Mouse (Mus musculus): ENCODE data around the gene Hspa14. TPM values are rescaled to one million over a fixed set of nuclear protein-coding genes. Genes with fewer than 3 reads are reported as not detected.

The Hspa14 gene
- total and polyA plus RNA-seq, 2 experiments from 2014 or later, result 56.6 to 61.0 TPM

DNA sequence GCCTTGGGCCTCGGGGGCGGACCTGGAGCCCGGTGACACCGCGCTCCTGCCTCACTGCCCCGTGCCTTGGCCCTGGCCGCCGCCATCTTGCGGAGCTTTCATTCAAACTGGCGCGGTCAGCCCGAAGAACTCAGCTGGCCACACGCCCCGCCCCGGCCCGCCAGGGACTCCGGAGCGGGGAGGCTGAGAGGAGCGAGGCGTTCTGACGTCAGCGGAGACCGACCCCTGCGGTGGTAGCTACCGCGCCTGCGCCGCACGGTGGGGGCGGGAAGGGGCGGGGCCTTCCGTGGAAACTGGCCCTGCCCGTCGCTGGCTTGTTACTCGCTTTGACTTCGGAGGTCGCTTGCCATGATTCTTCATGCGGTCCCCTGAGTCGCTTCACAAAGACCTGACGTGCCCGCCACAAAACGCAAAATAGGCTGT lies 37.7 kb downstream of the Hspa14 start, which contains the start of gene Suv39h2:
TSS of gene Suv39h2 (minus strand) at position 171 of the 423 bp plus-strand sequence.
- Histone ChIP-seq H3K9me3 (ENCODE audit: low read length) (no peaks in the 10 kb centered on the region), H3K27me3 (ENCODE audit: insufficient read depth, low read length) (no peaks in the 10 kb centered on the region), H3K4me3 (ENCODE audit: low read length) (peak within 1 kb of the TSS; percentile 65), H3K4me2 (ENCODE audit: low read depth, low read length) (peak within 1 kb of the TSS; percentile 66), H3K27ac (peak within 1 kb of the TSS; percentile 75), H3K9ac (replicated peaks; ENCODE audit: low read length) (peak within 1 kb of the TSS; percentile 46), H3K4me1 (ENCODE audit: insufficient read depth, low read length) (0 out of 2 replicates have a peak, but pooled peaks cover 3% of the 10 kb centered on the region), H3K36me3 (ENCODE audit: insufficient read depth, low read length) (no peaks in the 10 kb centered on the region)
- peak; percentile 97 for ATAC-seq
- TF ChIP-seq CTCF (IDR thresholded peaks at IDR 0.05; ENCODE audit: low read depth), result no peak
- under 1% methylated on average over 41 of the region's 42 CpGs for WGBS
- DNase-seq (ENCODE audit: low spot score), result peak; percentile 97

DNA sequence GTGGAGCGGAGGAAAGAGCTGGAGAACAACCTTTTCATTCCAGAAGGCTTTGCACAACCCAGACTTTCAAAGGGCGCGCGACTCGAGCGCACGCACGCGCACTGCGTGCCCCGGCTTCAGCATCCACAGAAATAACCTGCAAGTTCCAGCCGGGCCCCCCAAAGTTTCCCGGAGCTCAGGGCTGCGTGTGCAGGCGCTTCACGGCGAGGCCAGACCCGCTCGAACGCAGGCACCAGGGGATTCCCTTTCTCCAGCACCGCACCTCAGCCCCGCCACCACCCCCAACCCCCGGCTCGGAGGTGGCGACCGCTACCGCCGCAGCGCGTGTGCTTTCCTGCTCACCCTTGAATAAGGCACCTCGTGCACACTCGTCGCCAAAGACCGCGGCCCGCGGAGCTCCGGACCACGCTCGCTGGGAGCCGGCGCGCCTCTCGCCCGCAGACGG lies 38.2 kb downstream of the Hspa14 start:
- Histone ChIP-seq H3K4me2 (ENCODE audit: low read depth, low read length) (peak overlapping the region; percentile 66), H3K27ac (peak overlapping the region; percentile 71), H3K9ac (replicated peaks; ENCODE audit: low read length) (peak overlapping the region; percentile 46), H3K4me3 (ENCODE audit: low read length) (peak overlapping the region; percentile 65), H3K36me3 (ENCODE audit: insufficient read depth, low read length) (no peaks in the 10 kb centered on the region), H3K9me3 (ENCODE audit: low read length) (no peaks in the 10 kb centered on the region), H3K4me1 (ENCODE audit: insufficient read depth, low read length) (0 out of 2 replicates have a peak, but pooled peaks cover 3% of the 10 kb centered on the region), H3K27me3 (ENCODE audit: insufficient read depth, low read length) (no peaks in the 10 kb centered on the region)
- no peak for TF ChIP-seq CTCF (IDR thresholded peaks at IDR 0.05; ENCODE audit: low read depth)
- under 1% methylated on average over 46 of the region's 46 CpGs for WGBS
- peak; percentile 69 for ATAC-seq
- DNase-seq (ENCODE audit: low spot score), result peak; percentile 78

- no peak for TF ChIP-seq CTCF (IDR thresholded peaks at IDR 0.05; ENCODE audit: low read depth)
These were observed 38.7 kb downstream of the Hspa14 start for GRCm38 (mm10) chr2:3473891-3474290.

DNA sequence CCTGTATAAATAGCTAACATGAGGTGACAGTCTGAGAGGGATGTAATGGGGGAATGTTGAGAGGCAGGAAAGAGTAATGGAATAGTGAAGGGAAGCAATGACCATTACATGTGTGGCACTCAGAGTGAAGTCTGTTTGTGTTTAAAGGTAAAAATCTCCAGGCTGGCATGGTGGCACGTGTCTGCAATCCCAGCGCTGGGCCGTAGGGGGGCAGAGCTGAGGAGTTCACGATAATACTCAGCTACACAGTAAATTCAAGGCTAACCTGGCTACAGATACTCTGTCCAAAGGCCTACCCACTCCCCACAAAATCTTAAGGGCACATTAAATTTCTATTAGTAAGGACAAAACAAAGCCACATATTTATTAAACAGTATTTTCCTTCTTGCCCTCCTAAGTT lies 56.0 kb downstream of the Hspa14 start:
- WGBS, result 78% methylated on average over 4 of the region's 4 CpGs
- Histone ChIP-seq H3K4me1 (ENCODE audit: insufficient read depth, low read length) (no peaks in the 10 kb centered on the region), H3K4me3 (ENCODE audit: low read length) (no peak overlapping the region), H3K27me3 (ENCODE audit: insufficient read depth, low read length) (no peaks in the 10 kb centered on the region), H3K36me3 (ENCODE audit: insufficient read depth, low read length) (peaks cover 13% of the 10 kb centered on the region; the same call in 1 of the 2 replicates), H3K27ac (no peak overlapping the region), H3K9ac (replicated peaks; ENCODE audit: low read length) (no peak overlapping the region), H3K4me2 (ENCODE audit: low read depth, low read length) (no peak overlapping the region), H3K9me3 (ENCODE audit: low read length) (no peaks in the 10 kb centered on the region)
- DNase-seq (ENCODE audit: low spot score) (peak; percentile 4), ATAC-seq (no peak)
- peak; percentile 32; the same call in 1 of the 2 replicates for TF ChIP-seq CTCF (IDR thresholded peaks at IDR 0.05; ENCODE audit: low read depth)

More at GRCm38 (mm10) chr2:3473891-3474290, 38.7 kb downstream of the Hspa14 start:
- Histone ChIP-seq H3K4me1 (ENCODE audit: insufficient read depth, low read length) (0 out of 2 replicates have a peak, but pooled peaks cover 3% of the 10 kb centered on the region), H3K4me3 (ENCODE audit: low read length) (peak overlapping the region; percentile 65), H3K27ac (peak overlapping the region; percentile 71; the same call in 1 of the 2 replicates), H3K9ac (replicated peaks; ENCODE audit: low read length) (peak overlapping the region; percentile 46), H3K36me3 (ENCODE audit: insufficient read depth, low read length) (no peaks in the 10 kb centered on the region), H3K27me3 (ENCODE audit: insufficient read depth, low read length) (no peaks in the 10 kb centered on the region), H3K9me3 (ENCODE audit: low read length) (no peaks in the 10 kb centered on the region), H3K4me2 (ENCODE audit: low read depth, low read length) (peak overlapping the region; percentile 66)
- peak; percentile 21 for DNase-seq (ENCODE audit: low spot score)
- no peak for ATAC-seq
- under 1% methylated on average over 12 of the region's 12 CpGs for WGBS

DNA sequence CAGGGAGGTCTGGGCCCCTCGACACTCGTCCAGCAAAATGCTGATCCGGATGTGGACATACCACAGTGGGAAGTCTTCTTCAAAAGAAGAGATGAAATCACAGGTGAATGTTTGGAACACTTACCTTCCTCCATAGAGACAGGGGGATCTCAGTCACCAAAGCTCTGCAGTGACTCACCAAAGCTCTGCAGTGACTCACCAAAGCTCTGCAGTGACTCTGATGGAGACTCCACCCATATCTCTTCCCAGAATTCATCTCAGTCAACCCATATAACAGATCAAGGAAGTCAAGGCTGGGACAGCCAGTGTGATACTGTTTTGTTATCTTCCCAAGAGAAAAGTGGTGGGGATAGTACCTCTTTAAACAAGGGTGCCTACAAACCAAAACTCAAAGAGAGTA lies 59.5 kb downstream of the Hspa14 start:
- Histone ChIP-seq H3K9me3 (ENCODE audit: low read length) (no peaks in the 10 kb centered on the region), H3K36me3 (ENCODE audit: insufficient read depth, low read length) (peaks cover 13% of the 10 kb centered on the region; the same call in 1 of the 2 replicates), H3K27me3 (ENCODE audit: insufficient read depth, low read length) (no peaks in the 10 kb centered on the region), H3K4me3 (ENCODE audit: low read length) (no peak overlapping the region), H3K4me2 (ENCODE audit: low read depth, low read length) (no peak overlapping the region), H3K4me1 (ENCODE audit: insufficient read depth, low read length) (no peaks in the 10 kb centered on the region), H3K9ac (replicated peaks; ENCODE audit: low read length) (no peak overlapping the region), H3K27ac (no peak overlapping the region)
- WGBS, result 84% methylated on average over 3 of the region's 3 CpGs
- TF ChIP-seq CTCF (IDR thresholded peaks at IDR 0.05; ENCODE audit: low read depth), result no peak
- no peak for DNase-seq (ENCODE audit: low spot score)
- no peak for ATAC-seq

DNA sequence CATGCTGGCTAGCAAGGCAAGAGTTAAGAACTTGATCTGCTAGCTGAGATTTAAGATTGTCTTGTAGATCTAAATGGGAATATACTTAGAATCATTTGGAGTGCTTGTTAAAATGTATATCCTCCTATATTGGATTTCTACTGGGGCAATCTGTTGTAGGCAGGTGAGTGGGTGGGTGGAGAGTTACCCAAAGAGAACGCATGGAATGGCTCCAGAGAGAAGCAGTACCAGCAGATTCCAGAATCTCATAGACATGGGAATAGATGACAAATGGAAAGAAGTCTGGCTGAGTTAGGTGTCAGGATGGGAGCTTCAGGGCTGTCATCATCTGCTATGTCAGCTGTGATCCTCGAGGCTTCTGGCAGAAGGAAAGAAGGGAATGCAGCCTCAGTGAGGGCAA lies 63.2 kb downstream of the Hspa14 start:
- 72% methylated on average over 2 of the region's 2 CpGs for WGBS

GRCm38 (mm10) chr2:3445984-3446383 lies 66.6 kb downstream of the Hspa14 start:
- no peaks in the 10 kb centered on the region for H3K27me3 ChIP-seq (ENCODE audit: insufficient read depth, low read length)
- ATAC-seq, result no peak
- no peak overlapping the region for H3K27ac ChIP-seq
- no peak overlapping the region for H3K4me3 ChIP-seq (ENCODE audit: low read length)
- H3K4me2 ChIP-seq (ENCODE audit: low read depth, low read length), result no peak overlapping the region
- no peak overlapping the region for H3K9ac ChIP-seq (replicated peaks; ENCODE audit: low read length)
- no peak for DNase-seq (ENCODE audit: low spot score)
- H3K36me3 ChIP-seq (ENCODE audit: insufficient read depth, low read length), result peaks cover 19% of the 10 kb centered on the region
- 85% methylated on average over 4 of the region's 4 CpGs for WGBS
- no peaks in the 10 kb centered on the region for H3K9me3 ChIP-seq (ENCODE audit: low read length)
- no peak for TF ChIP-seq CTCF (IDR thresholded peaks at IDR 0.05; ENCODE audit: low read depth)
- no peaks in the 10 kb centered on the region for H3K4me1 ChIP-seq (ENCODE audit: insufficient read depth, low read length)

More for the DNA sequence above, 63.2 kb downstream of the Hspa14 start:
- H3K36me3 ChIP-seq (ENCODE audit: insufficient read depth, low read length), result peaks cover 16% of the 10 kb centered on the region
- TF ChIP-seq CTCF (IDR thresholded peaks at IDR 0.05; ENCODE audit: low read depth), result no peak
- no peak overlapping the region for H3K4me2 ChIP-seq (ENCODE audit: low read depth, low read length)
- no peak overlapping the region for H3K9ac ChIP-seq (replicated peaks; ENCODE audit: low read length)
- H3K27me3 ChIP-seq (ENCODE audit: insufficient read depth, low read length), result no peaks in the 10 kb centered on the region
- no peak overlapping the region for H3K4me3 ChIP-seq (ENCODE audit: low read length)
- no peak overlapping the region for H3K27ac ChIP-seq
- DNase-seq (ENCODE audit: low spot score), result no peak
- ATAC-seq, result no peak
- H3K4me1 ChIP-seq (ENCODE audit: insufficient read depth, low read length), result no peaks in the 10 kb centered on the region
- no peaks in the 10 kb centered on the region for H3K9me3 ChIP-seq (ENCODE audit: low read length)
